Mouse (Mus musculus): Measurements from ENCODE around the gene Mad2l2.

DNA sequence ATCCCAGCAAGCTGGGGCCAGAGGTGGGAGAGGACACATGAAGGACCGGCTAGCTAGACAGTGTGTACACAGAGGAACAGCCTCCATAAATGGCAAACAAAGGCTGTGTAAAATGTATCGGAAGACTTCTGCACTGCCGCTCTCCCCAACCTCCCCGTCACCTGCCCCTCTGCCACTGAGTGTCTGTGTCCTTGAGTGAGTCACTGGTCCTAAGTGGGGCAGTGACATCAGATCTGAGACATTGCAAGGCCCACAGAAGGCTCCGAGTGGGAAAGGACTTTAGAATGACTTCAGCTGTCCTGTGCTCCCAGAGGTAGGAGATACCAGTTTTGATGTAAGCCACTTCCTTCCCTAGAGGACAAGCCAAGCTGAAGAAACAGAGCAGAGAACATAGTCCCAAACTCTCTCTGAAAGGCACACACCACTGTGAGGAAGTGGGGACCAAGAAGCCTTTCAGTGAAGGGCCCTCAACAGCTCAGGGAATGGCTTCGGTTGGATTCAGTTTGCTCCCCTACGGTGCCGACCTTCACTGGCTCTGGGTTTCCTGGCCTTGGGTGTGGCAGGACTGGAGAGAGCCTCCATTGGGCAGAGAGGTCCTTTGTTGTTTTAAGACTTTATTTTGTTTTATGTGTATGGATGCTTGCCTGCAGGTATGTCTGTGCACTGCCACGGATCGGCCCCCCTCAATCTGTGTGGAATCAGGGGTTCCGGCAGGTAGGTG, 37.5 kb upstream of the Mad2l2 start:
- TF ChIP-seq CTCF (IDR thresholded peaks at IDR 0.05; ENCODE audit: extremely low read depth, insufficient read length, insufficient replicate concordance, low read depth, low read length) (no peak), POLR2A (IDR thresholded peaks at IDR 0.05; ENCODE audit: low read depth, low read length) (no peak)
